Mouse (Mus musculus): ENCODE data around the gene Rnf180.

- TF ChIP-seq EP300 (IDR thresholded peaks at IDR 0.05) = no peak
- no peak for TF ChIP-seq CTCF (IDR thresholded peaks at IDR 0.05)
Observed at GRCm38 (mm10) chr13:105121617-105122016, 173.0 kb downstream of the Rnf180 start.

Data from lung, postnatal 0 days (tissue).